8 mouse cellular contexts compared by ENCODE assay signal in genomic region chr14:28089636-28090443, GRCm38 (mm10).
DNase-seq lines count a peak whose midpoint lies in the region; ATAC-seq lines count a peak whose summit lies in the region.

No protein-coding gene starts in this region.

- H3K4me1 ChIP-seq in heart, embryonic 10.5 days: no peaks in the 10 kb centered on the region
- no peaks in the 10 kb centered on the region for H3K4me1 ChIP-seq in neural tube, embryonic 12.5 days

- peak; percentile 16 to 20 for DNase-seq in heart, adult 18-20 months
- no peak for DNase-seq in heart, embryonic 10.5 days (ENCODE audit: low spot score)
- peak; percentile 6 for DNase-seq in thymus, postnatal 0 days (ENCODE audit: low spot score)
- no peak for DNase-seq in thymus, postnatal 36 days
- peak; percentile 51 for DNase-seq in fat pad, adult 2 months (ENCODE audit: extremely low read depth, low read depth, low spot score)
- no peak for DNase-seq in urinary bladder, postnatal 25 days (ENCODE audit: low spot score)
- no peak for DNase-seq in right cerebral cortex, postnatal 25 days

- 61% methylated on average over 8 of the region's 8 CpGs for WGBS in heart, embryonic 10.5 days
- WGBS in neural tube, embryonic 12.5 days: 56% methylated on average over 8 of the region's 8 CpGs

- H3K27me3 ChIP-seq in heart, embryonic 10.5 days (ENCODE audit: insufficient read depth, poor library complexity, severe bottlenecking): no peaks in the 10 kb centered on the region
- H3K27me3 ChIP-seq in neural tube, embryonic 12.5 days (replicated peaks): no peaks in the 10 kb centered on the region

- H3K36me3 ChIP-seq in heart, embryonic 10.5 days: no peaks in the 10 kb centered on the region
- no peaks in the 10 kb centered on the region for H3K36me3 ChIP-seq in neural tube, embryonic 12.5 days

- no peak overlapping the region for H3K4me2 ChIP-seq in neural tube, embryonic 12.5 days (replicated peaks)

- no peaks in the 10 kb centered on the region for H3K9me3 ChIP-seq in heart, embryonic 10.5 days
- H3K9me3 ChIP-seq in neural tube, embryonic 12.5 days: no peaks in the 10 kb centered on the region

- ATAC-seq in neural tube, embryonic 12.5 days (ENCODE audit: low FRiP score, low read depth): peak; percentile 29; the same call in 1 of the 2 replicates

- no peak overlapping the region for H3K4me3 ChIP-seq in heart, embryonic 10.5 days
- no peak overlapping the region for H3K4me3 ChIP-seq in neural tube, embryonic 12.5 days

- H3K9ac ChIP-seq in neural tube, embryonic 12.5 days: no peak overlapping the region

- H3K27ac ChIP-seq in heart, embryonic 10.5 days: no peak overlapping the region
- no peak overlapping the region for H3K27ac ChIP-seq in neural tube, embryonic 12.5 days

Comparison
In these comparisons a context has a peak if more than half of its experiments do, and no peak if none do; other contexts are left out.
1. DNase-seq: peak in heart, adult 18-20 months (2 of 2), thymus, postnatal 0 days (single experiment) and fat pad, adult 2 months (single experiment); none in heart, embryonic 10.5 days (single experiment), thymus, postnatal 36 days (0 of 2), urinary bladder, postnatal 25 days (single experiment) and right cerebral cortex, postnatal 25 days (single experiment).